Mouse (Mus musculus) embryonic fibroblast, embryonic 13.5 days (primary cell): ENCODE measurements at regions not wholly inside any gene's neighbourhood (a gene's known extent, or its start where the extent isn't known, plus 50 kb on each side); places are given as distances from the start of the nearest gene placed in this dataset.

Experiments
- CTCF ChIP-seq: IDR thresholded peaks from 2 replicates; pipeline ENCODE4 v1.5.1; 2011; ENCODE audit warnings: mild to moderate bottlenecking, control low read depth, low read length, moderate library complexity, borderline replicate concordance; ENCODE audit not compliant: insufficient read depth
- POLR2A ChIP-seq: IDR thresholded peaks from 2 replicates; pipeline ENCODE4 v1.6.1; 2011; ENCODE audit warnings: low read depth, mild to moderate bottlenecking, control low read depth, low read length, moderate library complexity

DNA sequence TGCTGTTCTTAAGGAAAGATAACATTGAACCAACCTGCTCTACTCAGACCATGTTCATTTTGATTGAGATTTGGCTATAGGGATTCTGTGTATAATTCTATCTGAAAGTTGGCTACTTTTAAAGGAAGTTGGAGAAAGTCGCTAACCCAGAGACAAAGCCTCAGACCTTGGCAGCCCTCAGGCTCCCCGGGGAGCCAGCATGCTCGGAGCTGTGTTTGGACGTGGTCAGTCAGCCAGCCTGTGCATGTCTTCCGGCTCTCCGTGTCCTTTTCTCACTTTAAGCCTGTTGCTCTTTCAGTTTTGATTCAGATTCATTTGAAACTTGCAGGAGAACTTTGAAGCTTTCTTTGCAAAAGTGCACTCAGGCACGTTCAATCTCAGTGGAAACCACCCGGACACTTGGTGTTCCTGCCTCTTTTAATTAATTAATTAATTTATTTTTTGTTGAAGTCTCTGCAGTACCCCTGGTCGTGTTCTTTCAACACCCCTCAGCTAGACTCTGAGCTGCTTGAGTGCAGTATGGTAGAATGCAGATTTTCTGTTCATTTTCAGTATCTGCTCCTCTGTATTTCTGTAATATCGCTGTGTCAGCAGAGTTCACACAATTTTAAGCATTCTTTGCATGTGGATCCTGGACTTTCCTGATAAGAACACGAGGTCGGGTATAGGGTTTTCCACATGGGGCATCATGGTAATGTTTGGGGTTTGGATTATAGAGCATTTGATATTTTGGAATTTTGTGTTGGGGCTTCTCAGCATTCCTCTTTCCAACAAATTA lies 100.9 kb upstream of the Tmem45b start:
- TF ChIP-seq CTCF (no peak), POLR2A (no peak)
